Mouse (Mus musculus) limb, embryonic 13.5 days (tissue): ENCODE results near the gene Cdh10. TPM values are rescaled to one million over a fixed set of nuclear protein-coding genes. Genes with fewer than 3 reads are reported as not detected.
A peak's percentile ranks its signal among the peaks of the same experiment; 100 is the strongest.

Source experiments
- ATAC-seq: fragments of 200-750 bp; cut with Nextera tagmentation; 2 replicates; pipeline ENCODE4 v1.8.0; 2017; ENCODE audit warnings: low read depth, moderate number of reproducible peaks, moderate TSS enrichment; ENCODE audit not compliant: low FRiP score
- H3K27ac ChIP-seq: fragments of 300-500 bp; sonication (generic); 2 replicates; pipeline ENCODE4 v1.5.1; 2015; ENCODE audit warnings: inconsistent platforms, mild to moderate bottlenecking, moderate library complexity
- H3K27me3 ChIP-seq: fragments of 300-500 bp; sonication (generic); 2 replicates; pipeline ENCODE4 v1.6.1; 2015; ENCODE audit warnings: mild to moderate bottlenecking, inconsistent platforms
- H3K36me3 ChIP-seq: fragments of 300-500 bp; sonication (generic); 2 replicates; pipeline ENCODE4 v1.6.1; 2015; ENCODE audit warnings: inconsistent platforms, mild to moderate bottlenecking, moderate library complexity
- H3K4me1 ChIP-seq: fragments of 300-500 bp; sonication (generic); 2 replicates; pipeline ENCODE4 v1.6.1; 2015; ENCODE audit warnings: inconsistent platforms
- H3K4me2 ChIP-seq: fragments of 300-500 bp; sonication (generic); replicated peaks from 2 replicates; pipeline ENCODE4 v1.6.1; 2015; ENCODE audit warnings: inconsistent platforms, mild to moderate bottlenecking, moderate library complexity
- H3K4me3 ChIP-seq: fragments of 300-500 bp; sonication (generic); 2 replicates; pipeline ENCODE4 v1.5.1; 2015; ENCODE audit warnings: moderate library complexity, mild to moderate bottlenecking, inconsistent platforms
- H3K9ac ChIP-seq: fragments of 300-500 bp; sonication (generic); 2 replicates; pipeline ENCODE4 v1.6.1; 2015; ENCODE audit warnings: mild to moderate bottlenecking, inconsistent platforms
- H3K9me3 ChIP-seq: fragments of 300-500 bp; sonication (generic); 2 replicates; pipeline ENCODE4 v1.6.1; 2016; ENCODE audit warnings: inconsistent platforms
- WGBS: fragments of 180-500 bp; shearing (Covaris S2); methylation state at CpG from one replicate; pipeline ENCODE4 v1.1.7; 2015; 5-methylcytosine and 5-hydroxymethylcytosine counted together
- polyA plus RNA-seq: library from polyadenylated mRNA; unstranded; fragments of >200 nt; fragmentation: Nextera tagmentation; extraction: Ambion mirVana; gene quantifications from 2 replicates; pipeline ENCODE4 v1.2.1, GENCODE M21; 2015

Gene Cdh10
- polyA plus RNA-seq, 1 experiment from 2014 or later, result 4.3 TPM

DNA sequence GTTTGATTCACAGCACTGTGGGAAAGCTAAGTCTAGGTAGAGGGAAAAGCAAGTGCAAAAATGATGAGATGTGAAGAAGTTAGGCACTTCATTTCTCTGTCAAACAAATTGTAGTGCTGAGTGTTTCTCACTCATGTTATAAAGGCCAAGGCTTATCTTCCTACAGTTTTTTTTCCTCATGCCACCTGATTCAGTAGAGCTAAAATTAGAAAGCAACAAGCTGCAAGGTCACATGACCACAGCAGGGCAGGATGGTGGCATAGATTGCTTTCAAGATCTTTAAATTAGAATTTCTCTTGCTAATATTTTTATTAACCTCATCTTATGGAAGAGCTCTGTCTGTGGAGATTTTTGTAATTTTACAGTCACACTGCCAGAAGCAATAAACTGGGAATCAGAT lies 174.8 kb downstream of the Cdh10 start:
- Histone ChIP-seq H3K36me3 (no peaks in the 10 kb centered on the region), H3K4me1 (no peaks in the 10 kb centered on the region), H3K27ac (no peak overlapping the region), H3K9me3 (no peaks in the 10 kb centered on the region), H3K4me2 (no peak overlapping the region), H3K9ac (no peak overlapping the region), H3K27me3 (no peaks in the 10 kb centered on the region), H3K4me3 (no peak overlapping the region)
- no peak for ATAC-seq

DNA sequence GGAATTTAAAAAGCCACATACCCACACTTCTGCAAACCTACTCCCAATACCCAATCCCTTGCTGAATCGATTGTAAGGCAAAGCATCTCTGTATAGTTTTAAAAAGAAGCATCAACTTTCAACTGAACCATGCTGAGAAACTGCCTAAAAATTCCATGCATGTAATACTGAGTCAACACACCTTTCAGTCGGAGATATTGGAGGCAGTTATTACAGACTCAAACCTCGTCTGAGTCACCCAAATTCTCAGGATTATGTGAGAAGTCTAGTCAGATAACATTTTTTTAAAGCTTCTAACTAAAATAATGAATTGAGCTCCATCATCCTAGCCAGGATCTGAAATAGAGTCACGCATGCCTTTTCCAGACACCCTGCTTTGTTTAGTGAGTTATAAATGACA lies 175.5 kb downstream of the Cdh10 start:
- WGBS, result 66% methylated on average over 4 of the region's 4 CpGs
- Histone ChIP-seq H3K9me3 (no peaks in the 10 kb centered on the region), H3K4me1 (no peaks in the 10 kb centered on the region), H3K9ac (no peak overlapping the region), H3K36me3 (no peaks in the 10 kb centered on the region), H3K4me2 (no peak overlapping the region), H3K4me3 (no peak overlapping the region), H3K27me3 (no peaks in the 10 kb centered on the region), H3K27ac (no peak overlapping the region)
- ATAC-seq, result no peak

DNA sequence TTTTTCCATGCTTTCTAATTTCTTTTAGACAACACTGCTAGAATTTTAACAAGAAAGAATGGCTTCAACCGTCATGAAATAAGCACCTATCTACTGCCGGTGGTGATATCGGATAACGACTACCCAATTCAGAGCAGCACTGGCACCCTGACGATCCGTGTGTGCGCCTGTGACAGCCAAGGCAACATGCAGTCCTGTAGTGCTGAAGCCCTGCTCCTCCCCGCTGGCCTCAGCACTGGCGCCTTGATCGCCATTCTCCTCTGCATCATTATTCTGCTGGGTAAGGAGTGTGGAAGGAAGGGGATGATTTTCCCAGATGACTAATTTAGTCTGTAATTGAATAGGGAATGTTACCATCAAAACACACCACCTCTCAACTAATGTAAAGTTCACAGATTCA lies 192.1 kb downstream of the Cdh10 start:
- no peaks in the 10 kb centered on the region for H3K9me3 ChIP-seq
- no peak for ATAC-seq
- 71% methylated on average over 10 of the region's 10 CpGs for WGBS

DNA sequence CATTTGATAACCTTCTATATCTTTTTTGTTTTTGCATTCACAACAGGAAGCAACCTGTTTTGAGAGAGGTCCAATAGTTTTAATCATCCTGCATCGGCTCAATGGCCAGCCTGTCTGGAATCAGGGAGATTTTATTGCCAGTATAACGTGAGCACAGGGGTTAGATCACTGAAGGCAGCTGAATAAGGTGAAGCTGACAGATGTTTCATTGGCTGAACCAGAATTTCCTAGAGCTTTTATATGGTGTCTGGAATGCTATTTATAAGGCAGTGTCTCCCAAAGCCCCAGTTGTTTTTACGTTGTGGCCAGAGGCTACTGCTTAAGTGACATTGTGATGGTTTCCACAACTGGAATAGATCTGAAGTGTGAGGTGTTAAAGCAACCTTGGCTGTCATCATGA lies 214.2 kb downstream of the Cdh10 start:
- Histone ChIP-seq H3K9ac (no peak overlapping the region), H3K4me2 (no peak overlapping the region), H3K36me3 (no peaks in the 10 kb centered on the region), H3K27ac (no peak overlapping the region), H3K4me1 (peaks cover 11% of the 10 kb centered on the region), H3K9me3 (no peaks in the 10 kb centered on the region), H3K4me3 (no peak overlapping the region), H3K27me3 (no peaks in the 10 kb centered on the region)
- WGBS, result 15% methylated on average over 3 of the region's 3 CpGs
- ATAC-seq, result peak; percentile 91

More for the DNA sequence above, 192.1 kb downstream of the Cdh10 start:
- H3K27me3 ChIP-seq, result no peaks in the 10 kb centered on the region
- no peak overlapping the region for H3K27ac ChIP-seq
- no peaks in the 10 kb centered on the region for H3K4me1 ChIP-seq
- no peak overlapping the region for H3K4me3 ChIP-seq
- no peak overlapping the region for H3K4me2 ChIP-seq
- H3K9ac ChIP-seq, result no peak overlapping the region
- H3K36me3 ChIP-seq, result no peaks in the 10 kb centered on the region

DNA sequence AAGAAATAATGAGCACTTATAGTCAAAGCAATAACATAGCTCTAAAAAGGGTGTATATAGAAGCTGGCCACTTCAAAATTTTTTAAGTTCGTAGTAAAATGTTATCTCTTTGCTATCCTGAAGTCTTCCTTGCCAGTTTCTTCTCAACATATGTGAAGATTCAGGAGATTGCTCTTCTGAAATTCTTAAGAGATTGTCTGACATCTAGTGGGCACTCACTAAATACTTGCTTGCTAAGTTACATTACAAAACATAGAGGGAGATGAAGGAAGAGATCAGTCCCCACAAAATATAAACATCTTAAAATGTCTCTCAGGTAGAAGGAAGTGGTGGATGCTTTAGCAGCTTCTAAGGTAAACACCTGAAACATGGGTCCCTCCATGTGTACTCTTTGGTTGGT lies 221.3 kb downstream of the Cdh10 start:
- ATAC-seq, result no peak
- H3K4me1 ChIP-seq, result no peaks in the 10 kb centered on the region

More for the DNA sequence above, 221.3 kb downstream of the Cdh10 start:
- H3K9me3 ChIP-seq, result no peaks in the 10 kb centered on the region
- no peak overlapping the region for H3K4me2 ChIP-seq
- no peaks in the 10 kb centered on the region for H3K36me3 ChIP-seq
- H3K9ac ChIP-seq, result no peak overlapping the region
- H3K27me3 ChIP-seq, result no peaks in the 10 kb centered on the region
- no peak overlapping the region for H3K4me3 ChIP-seq
- H3K27ac ChIP-seq, result no peak overlapping the region
- WGBS, result 90% methylated on average over 1 of the region's 1 CpGs
